Mouse (Mus musculus) small intestine, adult 2 months (tissue): Measurements from ENCODE around the gene Klf2.

ENCODE experiments used
- CTCF ChIP-seq: fragments of 200-500 bp; IDR thresholded peaks from 2 replicates; pipeline ENCODE4 v1.5.1; 2012; ENCODE audit warnings: low read depth, mild to moderate bottlenecking, control low read depth, inconsistent platforms, low read length, moderate library complexity, mixed read lengths; ENCODE audit not compliant: insufficient replicate concordance, insufficient read length; ENCODE audit errors: extremely low read depth
- POLR2A ChIP-seq: fragments of 200-500 bp; IDR thresholded peaks from 2 replicates; pipeline ENCODE4 v1.6.1; 2012; ENCODE audit warnings: low read depth, mild to moderate bottlenecking, control low read depth, inconsistent platforms, low read length, moderate library complexity

DNA sequence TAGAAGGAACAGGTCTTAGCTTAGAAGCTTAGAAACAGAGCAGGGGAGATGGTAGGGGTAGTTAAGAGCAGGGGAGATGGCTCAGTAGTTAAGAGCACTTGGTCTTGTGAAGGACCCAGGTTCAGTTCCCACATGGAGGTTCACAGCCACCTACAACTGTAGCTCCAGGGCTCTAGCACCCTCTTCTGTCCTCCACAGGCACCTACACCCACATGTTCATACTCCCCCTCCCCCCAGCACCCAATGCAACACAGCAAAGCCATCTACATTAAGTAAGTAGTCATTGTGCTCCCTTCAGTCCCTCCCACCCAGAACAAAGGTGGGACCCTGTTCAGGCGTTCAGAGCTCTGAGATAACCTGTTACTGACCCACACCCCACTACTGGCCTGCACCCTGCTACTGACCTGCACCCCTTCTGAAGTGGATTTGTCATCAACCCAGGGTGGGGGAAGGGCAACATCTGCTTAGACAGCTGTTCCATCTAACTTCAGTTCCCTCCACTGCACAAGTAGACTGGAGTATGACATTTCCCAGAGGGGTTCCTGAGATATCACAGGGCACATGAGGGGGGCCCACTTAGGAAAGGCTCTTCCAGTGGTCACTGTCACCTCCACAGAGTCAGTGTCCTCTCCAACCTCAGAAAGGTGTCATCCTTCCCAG lies 45.6 kb upstream of the Klf2 start:
- TF ChIP-seq CTCF: no peak
- no peak for TF ChIP-seq POLR2A
